Mouse (Mus musculus) midbrain, embryonic 14.5 days (tissue): ENCODE measurements around the gene Polr2f. TPM values are rescaled to one million over a fixed set of nuclear protein-coding genes. Genes with fewer than 3 reads are reported as not detected.
A peak's percentile ranks its signal among the peaks of the same experiment; 100 is the strongest.

ENCODE experiments used
- ATAC-seq: fragments of 200-750 bp; cut with Nextera tagmentation; 2 replicates; pipeline ENCODE4 v1.8.0; 2017; ENCODE audit warnings: moderate number of reproducible peaks, moderate library complexity; ENCODE audit not compliant: low FRiP score, low TSS enrichment
- DNase-seq: peaks from one replicate; pipeline ENCODE4 v3.0.0-alpha.2; 2015
- H3K27ac ChIP-seq: fragments of 300-500 bp; sonication (generic); replicated peaks from 2 replicates; pipeline ENCODE4 v1.5.1; 2014; ENCODE audit warnings: mild to moderate bottlenecking, low read depth, low read length, moderate library complexity
- H3K27me3 ChIP-seq: fragments of 300-500 bp; sonication (generic); 2 replicates; pipeline ENCODE4 v1.6.1; 2014; ENCODE audit warnings: low read length, control low read depth, mixed read lengths; ENCODE audit not compliant: control insufficient read depth, insufficient read depth
- H3K36me3 ChIP-seq: fragments of 300-500 bp; sonication (generic); 2 replicates; pipeline ENCODE4 v1.6.1; 2014; ENCODE audit warnings: low read length, control low read depth; ENCODE audit not compliant: control insufficient read depth, insufficient read depth
- H3K4me1 ChIP-seq: fragments of 300-500 bp; sonication (generic); 2 replicates; pipeline ENCODE4 v1.6.1; 2014; ENCODE audit warnings: mild to moderate bottlenecking, antibody characterized with exemption, low read length, control low read depth; ENCODE audit not compliant: control insufficient read depth, insufficient read depth
- H3K4me2 ChIP-seq: fragments of 300-500 bp; sonication (generic); 2 replicates; pipeline ENCODE4 v1.6.1; 2014; ENCODE audit warnings: mild to moderate bottlenecking, low read length, moderate library complexity
- H3K4me3 ChIP-seq: fragments of 300-500 bp; sonication (generic); replicated peaks from 2 replicates; pipeline ENCODE4 v1.5.1; 2014; ENCODE audit warnings: low read depth, low read length
- H3K9ac ChIP-seq: fragments of 300-500 bp; sonication (generic); replicated peaks from 2 replicates; pipeline ENCODE4 v1.6.1; 2014; ENCODE audit warnings: mild to moderate bottlenecking, low read length, moderate library complexity
- H3K9me3 ChIP-seq: fragments of 300-500 bp; sonication (generic); 2 replicates; pipeline ENCODE4 v1.6.1; 2016; ENCODE audit warnings: low read length, control low read depth, mixed read lengths; ENCODE audit not compliant: control insufficient read depth
- WGBS: fragments of 180-500 bp; shearing (Covaris S2); extraction: QIAGEN DNeasy Blood & Tissue Kit; methylation state at CpG from one replicate; pipeline ENCODE4 v1.1.7; 2014; 5-methylcytosine and 5-hydroxymethylcytosine counted together
- polyA plus RNA-seq: library from polyadenylated mRNA; unstranded; fragments of >200 nt; fragmentation: Nextera tagmentation; extraction: Ambion mirVana; gene quantifications from 2 replicates; pipeline ENCODE4 v1.2.1, GENCODE M21; 2014

The Polr2f gene
- polyA plus RNA-seq, 1 experiment from 2014 or later: 287 TPM

DNA sequence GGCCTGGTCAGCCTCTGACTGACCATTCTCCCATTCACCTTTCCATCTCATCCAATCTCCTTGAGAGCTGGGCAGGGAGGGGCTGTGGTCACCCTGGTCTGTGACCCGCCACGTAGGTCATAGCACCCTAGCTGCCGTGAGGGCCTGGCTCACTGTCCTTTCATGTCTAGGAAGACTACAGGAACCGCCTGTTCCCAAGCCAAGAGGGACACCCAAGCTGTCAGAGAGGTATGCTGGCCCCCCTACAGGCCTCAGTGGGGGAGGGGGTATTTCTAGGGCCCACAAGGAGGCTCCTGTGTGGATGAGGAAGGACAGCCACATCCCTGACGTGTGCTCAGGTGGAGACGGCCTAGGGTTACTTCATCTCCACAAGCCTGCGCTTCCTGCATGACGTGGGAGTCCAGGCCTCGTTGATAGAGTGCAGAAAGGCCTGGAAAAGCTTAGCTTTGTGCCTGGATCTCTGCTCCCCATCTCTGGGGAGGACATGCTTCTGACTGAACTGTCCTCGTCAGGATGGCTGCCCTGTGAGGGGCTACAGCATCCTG is 16.4 kb upstream of the Polr2f start:
- ATAC-seq (no peak), DNase-seq (no peak)
- 82% methylated on average over 10 of the region's 10 CpGs for WGBS
- no peak overlapping the region for H3K9ac ChIP-seq
- no peaks in the 10 kb centered on the region for H3K9me3 ChIP-seq
- H3K4me3 ChIP-seq: no peak overlapping the region
- H3K27ac ChIP-seq: no peak overlapping the region
- H3K4me1 ChIP-seq: no peaks in the 10 kb centered on the region
- no peaks in the 10 kb centered on the region for H3K27me3 ChIP-seq
- H3K4me2 ChIP-seq: no peak overlapping the region
- H3K36me3 ChIP-seq: peaks cover 79% of the 10 kb centered on the region

DNA sequence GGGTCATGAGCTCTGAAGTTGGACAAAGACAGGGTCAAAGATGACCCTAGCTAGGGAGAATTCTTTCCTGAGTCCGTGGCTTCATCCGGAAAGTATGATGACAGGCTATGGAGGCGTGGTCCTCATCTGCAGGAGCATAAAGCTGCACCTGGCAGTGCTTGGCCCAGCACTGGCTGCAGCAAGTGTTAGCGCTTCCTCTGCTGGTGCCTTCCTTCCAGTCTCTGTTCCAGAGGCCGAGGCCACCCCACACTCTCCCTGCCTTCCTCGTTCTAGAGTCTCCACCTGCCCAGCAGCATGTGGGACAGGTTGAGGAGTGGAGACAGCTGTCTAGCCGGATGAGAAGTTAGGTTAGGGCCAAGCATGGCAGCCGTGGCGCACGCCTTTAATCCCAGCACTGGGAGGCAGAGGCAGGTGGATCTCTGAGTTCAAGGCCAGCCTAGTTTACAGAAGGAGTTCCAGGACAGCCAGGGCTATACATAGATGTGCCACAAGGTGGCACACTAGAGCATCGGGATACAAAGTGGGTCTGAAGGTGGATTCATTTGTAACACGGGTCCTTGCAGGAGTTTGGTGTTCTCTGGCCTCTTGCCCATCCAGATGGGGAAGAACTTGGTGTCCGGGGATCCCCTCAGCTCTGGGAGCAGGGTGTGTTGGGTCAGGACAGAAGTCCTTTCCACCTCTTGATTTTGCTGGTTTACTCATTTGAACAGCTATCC is 14.4 kb upstream of the Polr2f start:
- DNase-seq (peak; percentile 64), ATAC-seq (no peak)
- H3K27me3 ChIP-seq: no peaks in the 10 kb centered on the region
- H3K36me3 ChIP-seq: peaks cover 89% of the 10 kb centered on the region
- no peak overlapping the region for H3K4me2 ChIP-seq
- 84% methylated on average over 13 of the region's 13 CpGs for WGBS
- no peak overlapping the region for H3K27ac ChIP-seq
- H3K4me3 ChIP-seq: no peak overlapping the region
- H3K9me3 ChIP-seq: no peaks in the 10 kb centered on the region
- H3K9ac ChIP-seq: no peak overlapping the region
- H3K4me1 ChIP-seq: no peaks in the 10 kb centered on the region

DNA sequence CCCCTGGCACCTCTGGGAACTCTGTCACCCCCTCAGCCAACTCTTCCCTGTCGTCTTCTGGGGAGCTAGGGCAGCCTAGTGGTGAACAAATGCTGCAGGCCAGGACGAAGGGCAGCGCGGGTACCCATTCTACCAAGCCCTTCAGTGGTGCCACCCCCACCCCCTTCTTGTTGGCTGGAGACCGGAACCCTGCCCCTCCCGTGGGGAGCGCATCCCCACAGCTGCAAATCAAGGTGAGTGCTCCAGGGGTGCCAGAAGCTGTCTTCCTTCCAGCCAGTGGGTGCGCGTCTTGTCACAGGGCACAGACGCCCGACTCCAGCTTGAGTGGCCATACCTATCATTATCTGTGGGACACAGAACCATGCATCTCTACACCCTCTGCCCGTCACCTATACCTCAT is 13.7 kb upstream of the Polr2f start:
- DNase-seq (no peak), ATAC-seq (no peak)
- 94% methylated on average over 12 of the region's 12 CpGs for WGBS
- H3K9ac ChIP-seq: no peak overlapping the region
- H3K9me3 ChIP-seq: no peaks in the 10 kb centered on the region
- no peak overlapping the region for H3K4me2 ChIP-seq
- no peaks in the 10 kb centered on the region for H3K27me3 ChIP-seq
- no peaks in the 10 kb centered on the region for H3K4me1 ChIP-seq
- H3K27ac ChIP-seq: no peak overlapping the region
- H3K36me3 ChIP-seq: peaks cover 89% of the 10 kb centered on the region
- H3K4me3 ChIP-seq: no peak overlapping the region

DNA sequence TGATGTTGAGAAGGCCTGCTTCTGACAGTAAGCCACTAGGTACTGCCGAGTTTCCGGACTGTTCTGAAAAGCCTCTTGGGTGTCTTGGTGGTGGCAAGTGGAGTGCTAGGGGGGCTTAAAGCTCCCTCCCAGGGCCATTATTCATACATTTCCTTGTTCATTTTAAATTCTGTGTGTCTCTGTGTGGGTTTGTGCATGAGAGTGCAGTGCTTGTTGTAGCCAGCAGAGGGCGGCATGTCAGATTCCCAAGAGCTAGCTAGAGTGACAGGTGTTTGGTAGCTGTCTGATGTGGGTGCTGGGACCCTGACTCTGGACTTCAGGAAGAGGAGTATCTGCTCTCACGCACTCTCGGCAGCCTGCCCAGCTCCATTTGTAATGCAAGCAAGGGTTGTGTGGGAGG is 12.6 kb upstream of the Polr2f start:
- H3K36me3 ChIP-seq: peaks cover 89% of the 10 kb centered on the region
- WGBS: 95% methylated on average over 5 of the region's 5 CpGs

GRCm38 (mm10) chr15:79129311-79129710 is 11.5 kb upstream of the Polr2f start:
- WGBS: 82% methylated on average over 7 of the region's 7 CpGs
- DNase-seq: no peak
- peaks cover 87% of the 10 kb centered on the region for H3K36me3 ChIP-seq

More for the DNA sequence above, 12.6 kb upstream of the Polr2f start:
- Histone ChIP-seq H3K4me2 (no peak overlapping the region), H3K4me3 (no peak overlapping the region), H3K27ac (no peak overlapping the region), H3K4me1 (no peaks in the 10 kb centered on the region), H3K9ac (no peak overlapping the region), H3K9me3 (no peaks in the 10 kb centered on the region), H3K27me3 (no peaks in the 10 kb centered on the region)
- no peak for DNase-seq
- no peak for ATAC-seq

DNA sequence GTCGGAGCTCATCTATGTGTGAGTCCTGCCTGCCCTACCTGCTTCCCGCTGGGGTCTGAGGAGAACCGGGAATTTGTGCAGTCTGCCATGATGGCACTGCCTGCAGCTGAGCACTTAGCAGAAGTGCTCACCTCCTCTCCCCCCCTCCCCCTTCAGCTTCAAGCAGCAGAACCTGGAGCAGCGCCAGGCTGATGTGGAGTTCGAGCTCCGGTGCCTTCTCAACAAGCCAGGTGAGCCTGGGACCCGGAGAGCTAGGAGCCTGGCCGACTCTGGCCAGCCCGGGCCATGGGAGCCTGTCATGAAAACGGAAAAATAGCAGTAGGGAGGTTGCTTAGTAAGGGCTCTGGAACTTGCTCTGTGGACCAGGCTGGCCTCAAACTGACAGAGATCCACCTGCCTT is 10.0 kb upstream of the Polr2f start:
- Histone ChIP-seq H3K9ac (no peak overlapping the region), H3K4me3 (no peak overlapping the region), H3K4me1 (no peaks in the 10 kb centered on the region), H3K9me3 (no peaks in the 10 kb centered on the region), H3K4me2 (no peak overlapping the region), H3K36me3 (peaks cover 78% of the 10 kb centered on the region), H3K27ac (no peak overlapping the region), H3K27me3 (no peaks in the 10 kb centered on the region)
- no peak for DNase-seq
- no peak for ATAC-seq
- WGBS: 88% methylated on average over 10 of the region's 10 CpGs

More at GRCm38 (mm10) chr15:79129311-79129710, 11.5 kb upstream of the Polr2f start:
- H3K4me3 ChIP-seq: no peak overlapping the region
- H3K27ac ChIP-seq: no peak overlapping the region
- H3K27me3 ChIP-seq: no peaks in the 10 kb centered on the region
- ATAC-seq: no peak
- no peak overlapping the region for H3K9ac ChIP-seq
- no peak overlapping the region for H3K4me2 ChIP-seq
- H3K9me3 ChIP-seq: no peaks in the 10 kb centered on the region
- no peaks in the 10 kb centered on the region for H3K4me1 ChIP-seq

GRCm38 (mm10) chr15:79131442-79131841 is 9.4 kb upstream of the Polr2f start:
- DNase-seq: no peak
- Histone ChIP-seq H3K9me3 (no peaks in the 10 kb centered on the region), H3K9ac (no peak overlapping the region), H3K36me3 (peaks cover 72% of the 10 kb centered on the region), H3K27me3 (no peaks in the 10 kb centered on the region), H3K4me3 (no peak overlapping the region), H3K4me2 (no peak overlapping the region), H3K4me1 (no peaks in the 10 kb centered on the region), H3K27ac (no peak overlapping the region)
- 80% methylated on average over 7 of the region's 7 CpGs for WGBS
- ATAC-seq: no peak

GRCm38 (mm10) chr15:79133191-79133661 is 7.6 kb upstream of the Polr2f start:
- no peak for ATAC-seq
- Histone ChIP-seq H3K4me1 (no peaks in the 10 kb centered on the region), H3K36me3 (peaks cover 56% of the 10 kb centered on the region)

More at GRCm38 (mm10) chr15:79133191-79133661, 7.6 kb upstream of the Polr2f start:
- Histone ChIP-seq H3K9me3 (no peaks in the 10 kb centered on the region), H3K27me3 (no peaks in the 10 kb centered on the region), H3K27ac (no peak overlapping the region), H3K9ac (no peak overlapping the region), H3K4me2 (no peak overlapping the region), H3K4me3 (no peak overlapping the region)
- DNase-seq: no peak
- 86% methylated on average over 6 of the region's 6 CpGs for WGBS
